Mouse (Mus musculus) megakaryocyte-erythroid progenitor cell, adult 5 weeks (primary cell): ENCODE measurements around the gene Sec24d. TPM values are rescaled to one million over a fixed set of nuclear protein-coding genes. Genes with fewer than 3 reads are reported as not detected.

Source experiments
- polyA plus RNA-seq: library from polyadenylated mRNA; stranded (reverse); fragments of >175 nt; gene quantifications from 2 replicates; pipeline ENCODE4 v1.2.3, GENCODE M21; 2012

Sec24d gene
- 87.6 and 115 TPM in 2 replicates for polyA plus RNA-seq

DNA sequence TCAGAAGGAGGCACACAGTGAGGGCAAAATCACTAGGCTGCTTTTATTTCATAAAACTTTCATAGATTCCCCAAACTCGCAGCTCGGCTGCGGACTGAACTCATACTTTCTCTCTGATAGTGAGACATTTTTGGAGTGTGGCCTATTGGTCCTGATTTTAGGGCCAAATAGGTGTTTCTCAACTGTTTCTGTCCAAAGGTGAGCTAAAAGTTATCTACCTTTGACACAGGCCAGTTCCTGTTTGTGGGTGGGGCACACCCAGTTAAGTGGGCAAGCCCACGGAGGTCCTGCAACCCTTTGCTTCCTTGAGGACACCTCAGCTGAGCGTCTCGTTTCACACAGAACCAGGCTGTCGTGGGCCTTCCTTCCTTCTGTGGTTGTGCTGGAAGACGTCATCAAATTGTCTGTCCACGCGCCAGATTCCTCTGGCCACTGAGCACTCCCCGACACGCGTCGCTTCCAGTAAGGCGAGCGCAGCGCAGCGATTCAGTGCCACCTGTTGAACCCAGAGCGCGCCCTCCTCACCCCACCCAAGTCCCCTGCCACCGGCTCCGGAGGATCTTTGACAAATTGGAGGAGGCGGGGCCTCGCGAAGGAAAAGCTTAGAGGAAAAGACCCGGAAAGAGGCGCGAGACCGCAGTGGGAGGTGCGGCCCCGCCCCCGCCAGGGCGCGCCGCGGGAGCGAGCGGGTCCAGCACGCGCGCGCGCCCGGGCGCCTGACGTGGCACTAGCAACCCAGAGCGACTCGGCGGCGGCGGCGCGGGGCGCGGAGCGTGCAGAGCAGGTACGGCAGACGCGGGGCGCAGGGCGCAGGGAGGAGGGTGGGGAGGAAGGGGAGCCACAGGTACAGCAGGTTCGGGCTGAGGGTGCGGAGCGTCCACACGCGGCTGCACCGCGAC is at the start of gene Sec24d:
Gene Sec24d (plus strand): TSS at position 703 of the 899 bp plus-strand sequence.

GRCm38 (mm10) chr3:123235921-123236320 is 31.3 kb upstream of the Sec24d start, which contains the start of gene Synpo2:
Gene Synpo2, minus strand, starts transcription at chr3:123236149.

GRCm38 (mm10) chr3:123385486-123386156 is 118.4 kb downstream of the Sec24d start, which contains the start of gene Mettl14:
Gene Mettl14, minus strand, starts transcription at chr3:123386108.

Other genes with a start within 250 kb of the Sec24d start
- not detected in 2 replicates for gene Myoz2, start 232.4 kb upstream of the Sec24d start, polyA plus RNA-seq
- gene Synpo2, start 31.3 kb upstream of the Sec24d start, polyA plus RNA-seq = 0.91 and 0.99 TPM in 2 replicates
- gene Mettl14, start 118.7 kb downstream of the Sec24d start, polyA plus RNA-seq = 10.6 and 11.3 TPM in 2 replicates
- gene Prss12, start 179.5 kb downstream of the Sec24d start, polyA plus RNA-seq = not detected in 2 replicates